Mouse (Mus musculus): ENCODE results near the gene Itprid2. TPM values are rescaled to one million over a fixed set of nuclear protein-coding genes. Genes with fewer than 3 reads are reported as not detected.

Gene Itprid2
- polyA plus RNA-seq, 1 experiment from 2014 or later: 7.6 TPM

GRCm38 (mm10) chr2:79657062-79657461, 21.9 kb downstream of the Itprid2 start:
- Histone ChIP-seq H3K36me3 (ENCODE audit: control insufficient read depth, insufficient read depth, low read length) (peaks cover 20% of the 10 kb centered on the region; the same call in 1 of the 2 replicates), H3K4me3 (ENCODE audit: low read depth, low read length) (no peak overlapping the region), H3K4me2 (no peak overlapping the region), H3K27ac (ENCODE audit: low read depth, low read length) (no peak overlapping the region), H3K4me1 (replicated peaks; ENCODE audit: control insufficient read depth, insufficient read depth, low read length) (no peaks in the 10 kb centered on the region), H3K27me3 (replicated peaks; ENCODE audit: control insufficient read depth, insufficient read depth, low read length) (no peaks in the 10 kb centered on the region), H3K9me3 (ENCODE audit: control insufficient read depth, low read length) (no peaks in the 10 kb centered on the region), H3K9ac (ENCODE audit: low read depth, low read length) (no peak overlapping the region)
- WGBS: 86% methylated on average over 8 of the region's 8 CpGs
- ATAC-seq (replicated peaks; ENCODE audit: low FRiP score) (no peak), DNase-seq (ENCODE audit: low spot score) (no peak)

GRCm38 (mm10) chr2:79660417-79661185, 25.4 kb downstream of the Itprid2 start:
- 91% methylated on average over 12 of the region's 12 CpGs for WGBS
- Histone ChIP-seq H3K4me3 (ENCODE audit: low read depth, low read length) (no peak overlapping the region), H3K36me3 (ENCODE audit: control insufficient read depth, insufficient read depth, low read length) (peaks cover 24% of the 10 kb centered on the region; the same call in 1 of the 2 replicates), H3K9me3 (ENCODE audit: control insufficient read depth, low read length) (no peaks in the 10 kb centered on the region), H3K27me3 (replicated peaks; ENCODE audit: control insufficient read depth, insufficient read depth, low read length) (no peaks in the 10 kb centered on the region), H3K4me1 (replicated peaks; ENCODE audit: control insufficient read depth, insufficient read depth, low read length) (no peaks in the 10 kb centered on the region), H3K9ac (ENCODE audit: low read depth, low read length) (no peak overlapping the region), H3K27ac (ENCODE audit: low read depth, low read length) (no peak overlapping the region), H3K4me2 (no peak overlapping the region)
- DNase-seq (ENCODE audit: low spot score) (no peak), ATAC-seq (replicated peaks; ENCODE audit: low FRiP score) (no peak)

- DNase-seq (ENCODE audit: low spot score) (no peak), ATAC-seq (replicated peaks; ENCODE audit: low FRiP score) (no peak)
- H3K4me1 ChIP-seq (replicated peaks; ENCODE audit: control insufficient read depth, insufficient read depth, low read length): no peaks in the 10 kb centered on the region
- WGBS: 74% methylated on average over 7 of the region's 7 CpGs
- peaks cover 24% of the 10 kb centered on the region; the same call in 1 of the 2 replicates for H3K36me3 ChIP-seq (ENCODE audit: control insufficient read depth, insufficient read depth, low read length)
- H3K27ac ChIP-seq (ENCODE audit: low read depth, low read length): no peak overlapping the region
- H3K9me3 ChIP-seq (ENCODE audit: control insufficient read depth, low read length): no peaks in the 10 kb centered on the region
- H3K27me3 ChIP-seq (replicated peaks; ENCODE audit: control insufficient read depth, insufficient read depth, low read length): no peaks in the 10 kb centered on the region
- no peak overlapping the region for H3K4me2 ChIP-seq
- no peak overlapping the region for H3K4me3 ChIP-seq (ENCODE audit: low read depth, low read length)
- H3K9ac ChIP-seq (ENCODE audit: low read depth, low read length): no peak overlapping the region
Observed at GRCm38 (mm10) chr2:79661486-79662104, 26.4 kb downstream of the Itprid2 start.

GRCm38 (mm10) chr2:79664532-79665286, 29.6 kb downstream of the Itprid2 start:
- DNase-seq (ENCODE audit: low spot score) (no peak), ATAC-seq (replicated peaks; ENCODE audit: low FRiP score) (no peak)
- no peak overlapping the region for H3K4me3 ChIP-seq (ENCODE audit: low read depth, low read length)
- 87% methylated on average over 3 of the region's 3 CpGs for WGBS
- H3K9ac ChIP-seq (ENCODE audit: low read depth, low read length): no peak overlapping the region
- peaks cover 10% of the 10 kb centered on the region; the same call in 1 of the 2 replicates for H3K36me3 ChIP-seq (ENCODE audit: control insufficient read depth, insufficient read depth, low read length)
- no peak overlapping the region for H3K27ac ChIP-seq (ENCODE audit: low read depth, low read length)
- H3K27me3 ChIP-seq (replicated peaks; ENCODE audit: control insufficient read depth, insufficient read depth, low read length): no peaks in the 10 kb centered on the region
- H3K4me1 ChIP-seq (replicated peaks; ENCODE audit: control insufficient read depth, insufficient read depth, low read length): no peaks in the 10 kb centered on the region
- no peak overlapping the region for H3K4me2 ChIP-seq
- H3K9me3 ChIP-seq (ENCODE audit: control insufficient read depth, low read length): no peaks in the 10 kb centered on the region

- H3K4me3 ChIP-seq (ENCODE audit: low read depth, low read length): no peak overlapping the region
- H3K4me2 ChIP-seq: no peak overlapping the region
- no peak overlapping the region for H3K9ac ChIP-seq (ENCODE audit: low read depth, low read length)
- H3K9me3 ChIP-seq (ENCODE audit: control insufficient read depth, low read length): no peaks in the 10 kb centered on the region
- no peak for ATAC-seq (replicated peaks; ENCODE audit: low FRiP score)
- H3K36me3 ChIP-seq (ENCODE audit: control insufficient read depth, insufficient read depth, low read length): peaks cover 7% of the 10 kb centered on the region; the same call in 1 of the 2 replicates
- DNase-seq (ENCODE audit: low spot score): no peak
- no peak overlapping the region for H3K27ac ChIP-seq (ENCODE audit: low read depth, low read length)
- H3K27me3 ChIP-seq (replicated peaks; ENCODE audit: control insufficient read depth, insufficient read depth, low read length): no peaks in the 10 kb centered on the region
- no peaks in the 10 kb centered on the region for H3K4me1 ChIP-seq (replicated peaks; ENCODE audit: control insufficient read depth, insufficient read depth, low read length)
- 58% methylated on average over 3 of the region's 3 CpGs for WGBS
Observed at GRCm38 (mm10) chr2:79665492-79665891, 30.3 kb downstream of the Itprid2 start.

GRCm38 (mm10) chr2:79675266-79675665, 40.1 kb downstream of the Itprid2 start:
- Histone ChIP-seq H3K36me3 (ENCODE audit: control insufficient read depth, insufficient read depth, low read length) (peaks cover 3% of the 10 kb centered on the region; the same call in 1 of the 2 replicates), H3K4me2 (no peak overlapping the region), H3K27me3 (replicated peaks; ENCODE audit: control insufficient read depth, insufficient read depth, low read length) (no peaks in the 10 kb centered on the region), H3K27ac (ENCODE audit: low read depth, low read length) (no peak overlapping the region), H3K9me3 (ENCODE audit: control insufficient read depth, low read length) (no peaks in the 10 kb centered on the region), H3K4me3 (ENCODE audit: low read depth, low read length) (no peak overlapping the region), H3K9ac (ENCODE audit: low read depth, low read length) (no peak overlapping the region), H3K4me1 (replicated peaks; ENCODE audit: control insufficient read depth, insufficient read depth, low read length) (no peaks in the 10 kb centered on the region)
- WGBS: 87% methylated on average over 3 of the region's 3 CpGs
- ATAC-seq (replicated peaks; ENCODE audit: low FRiP score) (no peak), DNase-seq (ENCODE audit: low spot score) (no peak)

GRCm38 (mm10) chr2:79677663-79678257, 42.6 kb downstream of the Itprid2 start:
- Histone ChIP-seq H3K36me3 (ENCODE audit: control insufficient read depth, insufficient read depth, low read length) (no peaks in the 10 kb centered on the region), H3K9ac (ENCODE audit: low read depth, low read length) (no peak overlapping the region), H3K9me3 (ENCODE audit: control insufficient read depth, low read length) (no peaks in the 10 kb centered on the region), H3K4me1 (replicated peaks; ENCODE audit: control insufficient read depth, insufficient read depth, low read length) (no peaks in the 10 kb centered on the region), H3K27me3 (replicated peaks; ENCODE audit: control insufficient read depth, insufficient read depth, low read length) (no peaks in the 10 kb centered on the region), H3K27ac (ENCODE audit: low read depth, low read length) (no peak overlapping the region), H3K4me3 (ENCODE audit: low read depth, low read length) (no peak overlapping the region), H3K4me2 (no peak overlapping the region)
- no peak for DNase-seq (ENCODE audit: low spot score)
- no peak for ATAC-seq (replicated peaks; ENCODE audit: low FRiP score)
- WGBS: 61% methylated on average over 1 of the region's 1 CpGs

GRCm38 (mm10) chr2:79681672-79682071, 46.5 kb downstream of the Itprid2 start:
- no peaks in the 10 kb centered on the region for H3K4me1 ChIP-seq (replicated peaks; ENCODE audit: control insufficient read depth, insufficient read depth, low read length)
- no peak for ATAC-seq (replicated peaks; ENCODE audit: low FRiP score)
- WGBS: 76% methylated on average over 4 of the region's 4 CpGs
- no peaks in the 10 kb centered on the region for H3K36me3 ChIP-seq (ENCODE audit: control insufficient read depth, insufficient read depth, low read length)
- H3K27ac ChIP-seq (ENCODE audit: low read depth, low read length): no peak overlapping the region
- no peak overlapping the region for H3K9ac ChIP-seq (ENCODE audit: low read depth, low read length)
- no peak overlapping the region for H3K4me2 ChIP-seq
- no peak for DNase-seq (ENCODE audit: low spot score)
- no peaks in the 10 kb centered on the region for H3K9me3 ChIP-seq (ENCODE audit: control insufficient read depth, low read length)
- no peak overlapping the region for H3K4me3 ChIP-seq (ENCODE audit: low read depth, low read length)
- H3K27me3 ChIP-seq (replicated peaks; ENCODE audit: control insufficient read depth, insufficient read depth, low read length): no peaks in the 10 kb centered on the region
